Mouse (Mus musculus): ENCODE results near the gene Iqcj.

Gene Iqcj

DNA sequence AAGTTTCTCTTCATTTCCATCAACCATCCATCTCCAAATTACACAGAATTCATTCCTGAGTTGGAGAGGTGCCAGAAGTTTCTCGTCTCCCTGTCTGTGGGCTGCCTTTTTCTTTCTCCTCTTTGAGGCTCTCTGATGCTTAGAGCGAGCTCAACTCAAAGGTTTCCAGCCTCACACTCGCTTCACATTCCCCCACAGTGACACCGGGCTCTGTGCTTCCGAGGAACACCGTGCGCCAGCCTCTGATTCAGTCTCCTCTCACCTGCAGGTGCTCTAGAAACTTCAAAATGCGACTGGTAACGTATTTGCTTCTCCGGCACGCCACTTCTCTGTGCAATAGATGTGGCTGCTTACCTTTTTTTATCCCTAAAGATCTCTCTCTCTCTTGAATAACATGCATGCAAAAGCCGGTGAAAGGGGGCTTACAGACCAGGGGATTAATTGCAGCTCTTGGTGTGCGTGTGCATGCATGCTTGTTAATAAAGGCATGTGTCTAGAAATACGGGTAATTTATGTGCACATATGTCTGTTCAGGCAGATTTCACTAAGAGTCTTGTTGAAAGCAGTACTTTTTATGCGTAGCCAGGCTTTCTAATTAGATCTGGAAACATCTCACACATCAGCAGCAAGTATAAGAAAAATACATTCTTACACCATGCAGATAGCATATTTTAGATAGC is at the start of gene Iqcj, which contains the start of gene Iqschfp:
Gene Iqcj, plus strand, starts transcription at position 195 of the 680 bp plus-strand sequence.
Gene Iqschfp, plus strand, starts transcription at position 207 of the 680 bp plus-strand sequence.
- no peak for DNase-seq (ENCODE audit: low read depth)

DNA sequence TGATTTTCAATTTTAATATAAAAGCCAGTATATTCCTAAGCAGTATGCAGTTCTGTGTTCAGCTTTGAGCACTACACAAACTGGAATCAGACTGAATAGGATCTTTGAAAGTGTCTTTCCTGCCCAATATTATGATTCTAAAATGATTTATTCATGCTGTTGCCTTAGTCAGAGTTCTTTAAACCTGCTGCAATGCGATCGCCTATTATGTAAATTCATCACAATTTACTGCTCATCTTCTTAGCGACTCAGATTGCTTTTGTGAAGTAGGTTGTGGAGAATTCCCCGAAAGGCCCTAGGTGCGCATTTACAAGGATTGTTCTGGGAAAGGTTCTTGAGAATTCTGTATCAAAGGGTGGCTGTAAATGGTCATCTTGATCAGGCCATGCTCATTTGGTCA is 39.6 kb upstream of the Iqcj start:
- DNase-seq (ENCODE audit: low read depth), result no peak

DNA sequence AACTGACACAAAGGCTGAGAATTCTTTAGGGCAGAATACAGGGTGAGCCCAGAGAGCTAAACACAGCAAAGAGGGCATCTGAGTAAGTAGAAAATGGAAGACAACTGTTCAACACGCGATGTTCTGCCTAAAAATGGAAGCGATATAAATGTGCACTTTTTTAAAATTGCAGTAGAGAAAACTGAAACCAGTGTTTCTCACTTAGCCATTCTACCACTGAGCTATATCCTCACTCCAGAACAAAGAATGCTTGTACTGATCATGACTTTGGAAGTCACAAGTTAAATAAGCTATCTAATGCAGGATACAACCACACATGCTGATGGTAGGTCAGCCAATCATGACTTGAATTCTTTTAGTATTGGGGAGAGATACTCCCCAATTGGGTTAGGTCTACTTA is 30.5 kb upstream of the Iqcj start:
- DNase-seq (ENCODE audit: low read depth), result no peak

DNA sequence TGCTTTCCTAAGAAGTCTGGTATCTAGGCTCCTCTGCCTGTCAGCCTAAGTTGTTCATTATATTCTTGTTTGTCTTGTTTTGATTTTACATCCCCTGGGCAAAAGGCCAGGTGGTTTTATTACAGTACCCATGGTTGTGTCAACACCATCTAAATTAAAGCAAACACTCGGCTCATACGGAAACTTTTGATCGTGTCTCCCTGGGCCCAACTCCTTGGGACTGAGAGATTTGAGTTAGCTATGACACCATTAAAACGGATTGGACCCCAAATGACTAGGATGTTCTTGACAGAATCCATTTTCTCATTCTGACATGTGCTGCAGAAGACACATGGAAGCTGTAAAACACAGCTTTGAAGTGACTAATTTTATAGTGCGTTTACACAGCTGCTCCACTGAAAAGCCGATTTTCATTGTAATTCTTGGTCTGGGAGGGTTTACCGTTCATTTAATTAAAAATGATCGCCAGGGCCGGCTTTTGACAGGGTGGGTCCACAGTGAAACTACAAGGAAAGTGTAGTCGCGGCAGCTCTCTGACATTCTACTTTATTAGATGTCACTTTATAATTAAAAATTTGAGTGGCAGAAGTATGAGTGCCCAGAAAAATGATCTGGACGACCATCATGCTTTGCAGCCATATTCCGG is 24.5 kb upstream of the Iqcj start:
- no peak for DNase-seq (ENCODE audit: low read depth)

DNA sequence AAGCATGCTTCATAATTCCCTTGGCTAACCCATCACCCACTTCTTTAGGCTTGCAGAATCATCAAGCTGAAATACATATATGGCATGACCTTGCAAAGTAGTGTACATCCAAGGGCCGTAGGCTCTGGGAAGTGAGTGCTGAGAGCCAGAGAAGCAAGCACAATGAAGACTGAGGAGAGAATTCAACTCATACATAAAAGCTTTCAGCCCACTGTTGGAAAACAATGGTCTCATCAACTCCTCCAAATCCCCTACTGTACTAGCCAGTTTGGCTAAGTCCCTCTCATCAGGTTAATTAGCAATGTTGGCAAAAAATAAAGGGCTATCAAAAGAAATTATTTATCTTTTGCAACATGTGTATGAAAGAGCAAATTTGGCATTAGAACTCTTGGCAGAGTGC is 22.6 kb upstream of the Iqcj start:
- DNase-seq (ENCODE audit: low read depth), result no peak

DNA sequence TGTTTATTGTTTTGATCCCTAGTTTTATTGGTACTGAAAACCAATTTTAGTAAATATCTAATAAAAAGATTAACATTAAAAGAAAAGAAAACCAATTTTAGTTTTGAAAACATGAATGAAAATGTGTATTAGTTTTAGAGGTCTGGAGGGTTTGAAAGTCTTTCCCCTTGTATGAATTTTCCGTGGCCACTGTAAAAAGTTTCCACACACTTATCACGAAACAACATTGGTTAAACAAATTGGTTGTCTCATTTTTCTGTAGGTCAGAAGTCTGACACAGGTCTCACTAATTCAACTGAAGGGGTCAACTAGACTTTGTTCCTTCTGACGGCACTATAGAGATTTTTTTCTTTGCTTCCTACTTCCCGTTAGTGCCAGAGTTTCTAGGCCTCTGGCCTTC is 14.8 kb upstream of the Iqcj start:
- DNase-seq (ENCODE audit: low read depth), result no peak

DNA sequence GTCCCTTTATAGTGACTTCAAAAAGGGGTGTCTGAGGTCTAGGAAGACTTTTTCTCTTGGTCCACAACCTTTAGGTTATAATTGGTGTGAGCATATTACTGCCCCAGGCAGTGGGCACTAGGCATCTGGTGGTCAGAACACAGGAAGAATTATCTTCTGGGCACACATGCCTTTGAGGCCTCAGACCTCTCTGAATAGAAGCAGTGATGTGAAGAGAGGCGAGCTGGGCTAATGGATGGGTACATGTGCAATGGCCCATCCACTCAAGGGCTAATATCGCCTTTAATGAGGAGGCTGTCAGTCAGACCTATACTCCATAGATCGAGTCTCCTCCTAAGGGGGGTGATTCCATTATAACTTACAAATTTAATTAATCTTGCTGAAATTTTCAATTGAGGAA is 7.7 kb upstream of the Iqcj start:
- no peak for DNase-seq (ENCODE audit: low read depth)

DNA sequence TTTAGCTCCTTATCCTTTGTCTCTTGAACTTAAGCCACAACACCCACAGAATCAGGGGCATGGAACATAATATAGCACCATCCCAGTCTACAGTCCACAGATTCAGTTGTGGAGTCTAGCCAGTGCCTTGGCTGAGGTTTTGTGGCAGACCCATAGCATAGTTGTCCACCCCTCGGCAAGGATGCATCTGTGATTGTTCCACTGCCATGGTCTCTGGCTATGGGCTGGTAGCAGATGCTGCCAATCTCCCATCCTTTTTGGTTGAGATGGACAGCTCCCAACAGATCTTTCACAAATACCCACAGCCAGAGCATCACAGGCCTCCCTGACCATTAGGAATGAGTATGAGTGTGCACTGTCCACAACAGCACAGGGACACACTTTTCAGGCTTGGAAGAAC is 5.8 kb upstream of the Iqcj start:
- no peak for DNase-seq (ENCODE audit: low read depth)

DNA sequence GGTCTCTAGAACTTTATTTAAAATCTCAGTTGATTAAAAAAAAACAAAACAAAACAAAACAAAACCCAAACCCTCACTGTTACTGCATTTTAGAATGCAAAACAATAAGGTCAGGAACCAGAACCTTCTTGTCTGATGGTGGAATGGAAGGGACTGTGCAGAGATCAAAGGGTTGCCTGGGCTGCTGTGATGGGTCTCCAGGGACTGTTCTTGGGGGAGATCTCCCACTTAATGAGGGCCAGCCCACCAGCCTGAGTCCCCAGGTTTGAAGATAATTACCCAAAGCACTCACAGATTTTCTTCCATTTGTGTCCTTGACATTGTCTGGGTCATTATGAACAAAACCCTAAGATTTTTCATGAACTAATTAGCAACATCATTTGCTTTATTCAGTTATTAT is 4.8 kb upstream of the Iqcj start:
- no peak for DNase-seq (ENCODE audit: low read depth)

DNA sequence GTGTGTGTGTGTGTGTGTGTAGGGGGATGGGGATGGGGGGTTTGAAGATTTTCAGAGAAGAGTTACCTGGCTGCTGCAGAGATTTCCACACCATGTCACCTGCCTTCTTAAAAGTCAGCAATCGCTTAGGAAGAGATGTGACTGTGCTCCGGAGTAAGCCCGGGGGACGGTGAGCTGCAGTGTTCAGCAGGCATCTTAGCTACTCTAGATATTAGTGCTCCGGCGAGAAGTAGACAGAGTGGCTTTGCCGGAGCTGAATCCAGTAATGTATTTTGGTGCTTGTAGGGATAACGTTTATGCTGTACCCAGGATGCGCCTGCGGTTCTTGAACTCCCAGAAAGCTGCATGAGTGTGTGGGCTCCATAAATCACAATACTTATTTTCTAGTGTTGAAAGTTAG is 748 bp downstream of the Iqcj start:
- no peak for DNase-seq (ENCODE audit: low read depth)

DNA sequence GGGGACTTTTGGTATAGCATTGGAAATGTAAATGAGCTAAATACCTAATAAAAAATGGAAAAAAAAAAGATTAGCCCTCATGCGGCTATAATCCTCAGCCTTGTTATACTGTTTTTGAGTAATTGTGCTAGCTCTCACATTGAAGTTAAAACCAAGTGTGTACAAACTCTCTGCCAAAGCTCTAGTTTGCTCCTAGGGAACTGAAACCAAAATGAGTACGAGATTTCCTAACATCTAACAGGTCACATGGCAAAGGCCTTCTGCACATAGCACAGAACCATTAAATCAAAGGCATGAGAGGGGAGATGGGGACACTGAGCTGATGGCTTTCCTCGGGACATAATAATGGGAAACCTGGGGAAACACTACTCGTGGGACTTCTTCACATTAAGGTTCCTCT is 10.5 kb downstream of the Iqcj start:
- DNase-seq (ENCODE audit: low read depth), result no peak

DNA sequence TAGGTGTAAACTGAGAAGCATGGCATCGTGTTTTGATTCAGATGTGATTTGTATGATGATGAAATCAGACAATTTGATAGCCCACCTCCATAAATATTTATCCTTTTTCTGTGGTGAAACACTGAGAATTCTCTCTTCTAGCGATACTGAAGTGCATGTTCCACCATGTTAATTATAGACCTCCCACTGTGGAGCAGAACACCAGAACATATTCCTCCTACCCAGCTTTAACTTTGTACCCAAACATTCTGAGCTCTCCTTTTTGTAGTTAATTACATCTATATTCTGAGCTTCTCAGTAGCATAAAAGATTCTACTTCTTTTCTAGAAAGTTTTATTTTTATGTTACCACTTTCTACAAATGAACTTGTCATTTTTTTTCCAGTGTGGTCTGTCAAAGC is 16.6 kb downstream of the Iqcj start:
- DNase-seq (ENCODE audit: low read depth), result no peak

DNA sequence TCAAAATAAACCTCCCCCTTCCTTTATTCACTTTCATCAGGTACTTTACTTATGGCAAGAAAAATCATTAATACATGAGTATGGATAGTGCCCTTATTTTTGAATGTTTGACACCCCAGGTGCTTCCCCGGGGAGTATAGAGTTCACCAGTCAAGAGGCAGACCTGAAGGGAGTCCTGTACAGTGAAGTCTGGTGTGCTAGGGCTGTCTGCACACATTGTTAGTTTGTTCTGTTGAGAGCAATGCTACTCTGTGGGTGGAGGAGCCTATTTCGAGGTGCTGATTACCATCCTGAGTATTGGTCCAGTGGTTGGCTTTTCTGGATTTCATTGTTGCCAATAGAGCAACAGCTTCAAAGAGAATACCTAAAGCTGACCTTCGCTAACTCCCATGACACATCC is 26.1 kb downstream of the Iqcj start:
- no peak for DNase-seq (ENCODE audit: low read depth)

DNA sequence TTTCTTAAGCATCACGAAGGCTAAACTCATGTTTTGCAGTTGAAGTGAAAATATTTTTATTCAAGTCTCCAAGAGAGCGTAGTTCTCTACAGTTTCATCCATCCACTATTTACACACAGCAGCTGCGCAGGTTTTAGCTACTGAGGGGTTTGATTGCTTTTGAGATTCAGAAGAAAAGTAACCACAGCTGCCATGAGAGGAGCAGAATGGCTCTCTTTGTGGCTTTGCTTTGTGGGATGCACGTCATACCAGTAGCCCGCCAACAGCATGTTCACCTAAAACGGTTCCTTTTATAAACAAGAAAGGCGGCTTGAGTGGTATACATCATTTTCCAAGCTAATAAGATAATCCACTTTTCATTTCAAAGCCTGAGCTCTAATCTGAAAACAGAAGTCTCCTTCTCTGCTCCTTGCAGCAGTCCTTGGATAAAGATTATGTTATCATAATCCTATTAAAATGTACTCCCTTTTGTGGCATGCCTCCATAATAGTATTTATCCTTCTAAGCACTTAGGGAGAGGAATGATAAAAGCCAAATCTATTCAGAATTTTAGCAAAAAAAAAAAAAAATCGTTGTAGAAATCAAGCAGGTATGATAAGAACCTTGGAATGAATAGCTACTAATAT is 26.7 kb downstream of the Iqcj start:
- no peak for DNase-seq (ENCODE audit: low read depth)

DNA sequence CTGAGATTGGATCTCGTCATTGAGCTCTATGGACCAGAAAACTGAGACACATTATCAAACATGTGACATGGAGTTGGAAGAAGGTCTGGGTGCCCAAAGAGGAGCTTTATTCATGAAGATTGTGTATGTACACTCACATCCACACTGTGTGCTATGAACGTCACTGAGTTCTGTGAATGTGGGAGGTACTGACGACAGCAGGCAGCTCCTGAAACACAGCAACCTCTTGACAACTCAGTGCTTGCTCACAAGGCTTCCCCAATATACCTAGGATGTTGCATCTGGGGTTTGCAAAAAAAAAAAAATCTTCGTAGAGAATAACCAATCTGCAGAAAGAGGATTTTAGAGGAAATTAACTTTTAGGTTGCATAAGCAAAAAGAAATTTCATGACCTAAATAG is 31.1 kb downstream of the Iqcj start:
- no peak for DNase-seq (ENCODE audit: low read depth)

DNA sequence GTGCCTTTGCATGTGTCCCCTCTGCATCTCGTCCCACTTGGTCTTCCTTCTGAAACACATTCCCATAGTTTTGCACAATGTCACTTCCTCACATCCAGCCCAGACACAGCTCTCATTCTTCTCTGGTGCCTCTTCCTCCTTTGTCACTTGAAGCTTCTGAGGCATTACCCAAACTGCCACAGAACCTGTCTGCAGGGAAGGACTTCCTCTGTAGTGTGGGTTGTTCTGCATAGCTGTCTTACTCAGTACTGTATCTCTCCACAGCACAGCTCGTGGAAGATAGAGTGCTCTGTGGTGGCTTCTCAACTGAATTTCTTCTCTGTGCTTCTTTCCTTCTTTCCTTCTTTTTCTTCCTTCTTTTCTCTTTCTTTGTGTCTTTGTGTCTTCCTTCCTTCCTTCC is 33.4 kb downstream of the Iqcj start:
- no peak for DNase-seq (ENCODE audit: low read depth)

DNA sequence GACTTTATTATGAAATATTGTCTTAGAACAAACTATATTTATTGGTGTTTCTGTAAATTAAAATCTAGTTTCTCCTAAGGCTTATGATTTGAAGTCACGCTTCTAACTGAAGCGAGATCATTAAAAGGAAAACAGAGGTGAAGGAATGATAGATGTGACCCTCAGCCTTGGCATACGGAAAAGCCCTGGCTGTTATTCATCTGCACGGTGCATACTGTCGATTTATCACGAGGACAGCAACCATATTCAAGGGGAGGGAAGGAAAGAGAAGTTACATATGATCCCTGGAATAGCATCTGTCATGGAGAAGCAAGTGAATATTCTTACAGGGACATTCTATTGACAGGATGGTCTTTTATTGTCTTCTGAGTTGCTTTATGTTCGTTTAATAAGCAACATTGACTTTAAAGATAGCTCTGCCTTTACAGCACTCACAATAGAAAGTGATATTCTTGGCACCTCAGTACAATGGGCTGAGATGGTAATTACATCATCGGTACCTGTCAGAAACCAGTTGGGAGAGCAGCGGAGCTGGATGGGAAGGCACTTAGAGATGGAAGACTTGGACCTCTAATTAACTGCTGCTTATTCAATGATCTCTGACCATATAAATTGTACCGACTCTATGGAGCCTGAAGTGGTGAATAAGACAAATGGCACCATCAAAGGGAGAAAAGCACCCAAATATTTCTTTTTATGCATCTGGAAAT is 38.6 kb downstream of the Iqcj start:
- no peak for DNase-seq (ENCODE audit: low read depth)

DNA sequence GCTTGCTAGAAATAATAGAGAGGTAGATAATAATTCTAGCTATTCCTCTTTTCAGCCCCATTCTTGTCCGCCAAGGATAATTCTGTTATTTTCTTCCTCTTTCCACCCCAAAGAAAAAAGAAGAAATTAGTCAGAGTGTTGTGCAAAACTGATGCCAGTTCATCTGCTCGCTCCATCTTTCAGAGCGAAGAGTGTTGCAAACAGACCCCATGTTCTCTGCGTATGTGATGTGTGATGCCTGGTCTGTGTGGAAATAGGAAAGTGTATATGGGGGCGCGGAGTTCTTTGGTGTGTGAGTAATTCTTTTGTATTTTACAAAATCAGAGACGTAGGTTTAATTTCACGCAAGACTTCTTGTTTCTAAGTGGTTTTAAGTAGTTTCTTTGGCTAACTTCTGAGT is 39.2 kb downstream of the Iqcj start:
- no peak for DNase-seq (ENCODE audit: low read depth)

DNA sequence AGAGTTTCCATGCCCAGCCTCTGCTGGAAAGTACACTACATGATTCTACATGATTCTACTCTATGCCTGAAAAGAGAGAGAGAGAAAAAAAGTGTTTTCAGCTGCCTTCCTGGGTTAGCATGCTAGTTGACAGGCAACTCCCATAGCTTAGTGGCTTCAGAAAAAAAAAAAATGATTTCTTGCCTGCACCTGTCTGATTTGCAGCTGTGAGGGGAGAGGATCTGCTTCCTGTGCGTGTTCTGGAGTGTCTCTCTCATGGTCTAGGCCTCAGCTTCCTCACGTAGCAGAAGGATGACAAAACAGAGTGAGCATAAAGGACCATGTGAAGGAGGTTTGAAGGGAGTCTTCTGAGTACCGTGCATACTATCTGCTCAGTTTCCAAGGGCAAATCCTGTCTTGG is 39.9 kb downstream of the Iqcj start:
- no peak for DNase-seq (ENCODE audit: low read depth)

DNA sequence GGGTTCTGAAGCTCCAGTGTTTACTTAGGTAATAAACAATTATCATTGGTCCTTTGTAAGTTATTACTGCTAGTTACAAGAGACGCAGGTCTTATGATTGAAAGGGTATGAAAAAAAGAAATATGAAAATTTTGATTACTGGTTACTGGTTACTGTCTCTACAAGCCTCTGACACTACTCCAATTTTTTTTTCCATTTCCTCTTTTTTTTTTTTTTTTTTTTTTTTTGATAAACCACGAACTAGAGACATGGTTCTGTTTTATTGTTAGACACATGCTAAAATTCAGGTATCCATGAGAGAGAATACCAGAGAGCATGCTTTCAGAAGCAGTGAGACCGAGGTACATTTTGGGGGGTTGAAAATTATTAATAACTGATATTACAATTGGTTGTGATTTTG is 43.8 kb downstream of the Iqcj start:
- DNase-seq (ENCODE audit: low read depth), result no peak

DNA sequence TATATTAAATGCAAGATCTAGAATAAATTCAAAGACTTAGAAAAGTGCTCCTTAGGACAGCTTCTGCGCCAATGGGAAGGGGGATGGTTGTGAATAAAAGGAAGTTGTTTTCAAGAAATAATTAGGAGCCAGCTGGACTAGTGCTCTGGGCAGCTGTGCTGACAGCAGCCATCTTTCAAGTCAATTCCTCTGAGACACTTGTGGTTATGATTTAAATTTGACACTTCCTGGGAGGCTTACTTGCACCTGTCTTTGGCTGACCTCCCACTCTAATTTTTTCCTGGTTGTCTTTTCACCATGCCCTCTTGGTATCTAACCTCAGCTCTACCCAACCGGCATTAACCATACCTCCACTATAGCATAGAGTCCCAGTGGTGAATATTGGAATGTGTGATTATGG is 55.0 kb downstream of the Iqcj start:
- no peak for DNase-seq (ENCODE audit: low read depth)

DNA sequence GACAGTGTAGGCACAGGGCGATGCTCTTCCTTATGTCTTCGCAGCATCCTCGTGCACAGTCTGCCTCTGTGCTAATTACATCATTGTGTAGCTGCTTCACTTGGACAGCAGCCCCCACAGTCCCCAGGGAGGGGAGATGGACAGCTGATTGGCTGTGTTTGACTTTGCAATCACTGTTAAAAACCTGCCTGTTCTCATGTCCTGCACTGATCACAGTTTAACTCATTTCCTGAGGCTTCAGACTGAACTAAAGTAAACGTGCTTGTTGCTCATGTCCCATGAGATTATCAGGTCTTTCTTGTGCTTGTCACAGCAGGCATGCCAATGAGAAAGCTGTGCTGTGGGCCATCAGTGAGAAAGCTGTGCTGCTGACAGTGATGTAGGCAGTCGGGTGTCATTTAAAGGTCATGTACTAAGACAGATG is 60.5 kb downstream of the Iqcj start:
- DNase-seq (ENCODE audit: low read depth), result no peak

DNA sequence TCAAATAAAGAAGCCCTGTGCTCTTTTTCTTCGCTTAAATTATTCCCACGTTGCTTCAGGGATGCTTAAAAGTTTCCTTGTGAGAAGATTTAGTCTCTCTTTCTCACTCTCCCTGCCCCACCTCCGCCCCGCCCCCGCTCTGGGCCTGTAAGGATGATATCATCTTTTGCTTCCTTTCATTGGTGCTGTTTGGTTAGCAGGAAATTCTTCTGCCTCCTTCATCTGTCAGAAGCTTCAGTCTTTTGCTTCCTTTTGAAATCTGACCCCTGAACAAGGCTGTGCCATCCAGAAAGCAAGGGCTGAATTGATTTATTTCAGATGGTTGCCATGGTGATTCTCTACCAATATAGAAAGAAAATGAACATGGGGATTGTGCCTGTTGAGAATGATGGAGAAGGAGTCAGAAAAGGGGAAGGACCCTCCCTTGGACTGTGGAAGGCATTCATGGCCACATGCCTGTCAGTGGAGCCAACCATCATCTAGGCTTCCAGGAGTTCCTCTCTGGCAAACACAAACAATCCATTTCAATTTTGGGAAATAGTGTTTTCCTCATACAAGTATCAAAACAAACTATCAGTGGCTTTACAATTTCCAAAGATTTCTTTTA is 62.5 kb downstream of the Iqcj start:
- DNase-seq (ENCODE audit: low read depth), result no peak

All from fibroblast of lung, adult 2 months (primary cell).